Mouse (Mus musculus): ENCODE measurements around the gene Aspscr1. TPM values are rescaled to one million over a fixed set of nuclear protein-coding genes. Genes with fewer than 3 reads are reported as not detected.

The Aspscr1 gene
- polyA plus RNA-seq (2012; ENCODE audit: low replicate concordance): 168 and 366 TPM in 2 replicates

GRCm38 (mm10) chr11:120672687-120673593, at the start of gene Aspscr1:
TSS of gene Aspscr1 (plus strand) at chr11:120672973.

GRCm38 (mm10) chr11:120625152-120625775, 47.5 kb upstream of the Aspscr1 start, which contains the start of gene Sirt7:
TSS of gene Sirt7 (minus strand) at chr11:120625240.

GRCm38 (mm10) chr11:120633520-120634343, 39.0 kb upstream of the Aspscr1 start, which contains the start of gene Mafg:
TSS of gene Mafg (minus strand) at chr11:120633600.

GRCm38 (mm10) chr11:120643601-120643987, 29.2 kb upstream of the Aspscr1 start, which contains the start of gene Pycr1:
TSS of gene Pycr1 (minus strand) at chr11:120643769.

GRCm38 (mm10) chr11:120648001-120648476, 24.7 kb upstream of the Aspscr1 start, which contains the start of gene Myadml2:
TSS of gene Myadml2 (minus strand) at chr11:120648158.

GRCm38 (mm10) chr11:120661076-120661460, 11.7 kb upstream of the Aspscr1 start, which contains the start of gene Notum:
TSS of gene Notum (minus strand) at chr11:120661175.

GRCm38 (mm10) chr11:120713580-120714518, 41.1 kb downstream of the Aspscr1 start, which contains the start of the genes Cenpx and Lrrc45:
TSS of gene Cenpx (minus strand) at chr11:120713738.
TSS of gene Lrrc45 (plus strand) at chr11:120713925.

GRCm38 (mm10) chr11:120721124-120722066, 48.6 kb downstream of the Aspscr1 start, which contains the start of gene Rac3:
TSS of gene Rac3 (plus strand) at chr11:120721470.

GRCm38 (mm10) chr11:120727169-120727527, 54.4 kb downstream of the Aspscr1 start, which contains the start of gene Dcxr:
TSS of gene Dcxr (minus strand) at chr11:120727281.

GRCm38 (mm10) chr11:120731858-120732680, 59.3 kb downstream of the Aspscr1 start, which contains the start of gene Cbr2:
TSS of gene Cbr2 (minus strand) at chr11:120732114.

Other genes with a start within 250 kb of the Aspscr1 start
- 82.3 and 226 TPM in 2 replicates for gene Nploc4, start 235.3 kb upstream of the Aspscr1 start, polyA plus RNA-seq (2012; ENCODE audit: low replicate concordance)
- 0.17 TPM in 1 of 2 replicates, not detected in the other for gene Tspan10, start 230.3 kb upstream of the Aspscr1 start, polyA plus RNA-seq (2012; ENCODE audit: low replicate concordance)
- 0.20 and 0.28 TPM in 2 replicates for gene Pde6g, start 219.5 kb upstream of the Aspscr1 start, polyA plus RNA-seq (2012; ENCODE audit: low replicate concordance)
- 6.7 and 11.8 TPM in 2 replicates for gene Oxld1, start 214.9 kb upstream of the Aspscr1 start, polyA plus RNA-seq (2012; ENCODE audit: low replicate concordance)
- gene Ccdc137, start 214.9 kb upstream of the Aspscr1 start, polyA plus RNA-seq (2012; ENCODE audit: low replicate concordance): 33.7 and 46.9 TPM in 2 replicates
- 9.5 and 17.8 TPM in 2 replicates for gene Arl16, start 205.4 kb upstream of the Aspscr1 start, polyA plus RNA-seq (2012; ENCODE audit: low replicate concordance)
- gene Mrpl12, start 188.4 kb upstream of the Aspscr1 start, polyA plus RNA-seq (2012; ENCODE audit: low replicate concordance): 288 and 518 TPM in 2 replicates
- gene Slc25a10, start 181.1 kb upstream of the Aspscr1 start, polyA plus RNA-seq (2012; ENCODE audit: low replicate concordance): 94.0 and 114 TPM in 2 replicates
- not detected in 2 replicates for gene Gcgr, start 142.3 kb upstream of the Aspscr1 start, polyA plus RNA-seq (2012; ENCODE audit: low replicate concordance)
- gene Mcrip1, start 123.2 kb upstream of the Aspscr1 start, polyA plus RNA-seq (2012; ENCODE audit: low replicate concordance): 63.8 and 96.4 TPM in 2 replicates
- gene Ppp1r27, start 121.8 kb upstream of the Aspscr1 start, polyA plus RNA-seq (2012; ENCODE audit: low replicate concordance): not detected in 2 replicates
- gene P4hb, start 99.7 kb upstream of the Aspscr1 start, polyA plus RNA-seq (2012; ENCODE audit: low replicate concordance): 998 and 1,537 TPM in 2 replicates
- 596 and 1,231 TPM in 2 replicates for gene Arhgdia, start 91.3 kb upstream of the Aspscr1 start, polyA plus RNA-seq (2012; ENCODE audit: low replicate concordance)
- gene Alyref, start 74.6 kb upstream of the Aspscr1 start, polyA plus RNA-seq (2012; ENCODE audit: low replicate concordance): 192 and 295 TPM in 2 replicates
- gene Anapc11, start 74.6 kb upstream of the Aspscr1 start, polyA plus RNA-seq (2012; ENCODE audit: low replicate concordance): 39.8 and 162 TPM in 2 replicates
- gene Npb, start 64.5 kb upstream of the Aspscr1 start, polyA plus RNA-seq (2012; ENCODE audit: low replicate concordance): 2.4 and 7.0 TPM in 2 replicates
- 56.6 and 107 TPM in 2 replicates for gene Pcyt2, start 55.0 kb upstream of the Aspscr1 start, polyA plus RNA-seq (2012; ENCODE audit: low replicate concordance)
- gene Sirt7, start 47.7 kb upstream of the Aspscr1 start, polyA plus RNA-seq (2012; ENCODE audit: low replicate concordance): 147 and 228 TPM in 2 replicates
- 103 and 176 TPM in 2 replicates for gene Mafg, start 39.4 kb upstream of the Aspscr1 start, polyA plus RNA-seq (2012; ENCODE audit: low replicate concordance)
- 2.3 and 2.7 TPM in 2 replicates for gene Pycr1, start 29.2 kb upstream of the Aspscr1 start, polyA plus RNA-seq (2012; ENCODE audit: low replicate concordance)
- not detected in 2 replicates for gene Myadml2, start 24.8 kb upstream of the Aspscr1 start, polyA plus RNA-seq (2012; ENCODE audit: low replicate concordance)
- 0.28 and 0.48 TPM in 2 replicates for gene Notum, start 11.8 kb upstream of the Aspscr1 start, polyA plus RNA-seq (2012; ENCODE audit: low replicate concordance)
- gene Cenpx, start 40.8 kb downstream of the Aspscr1 start, polyA plus RNA-seq (2012; ENCODE audit: low replicate concordance): 33.5 and 180 TPM in 2 replicates
- gene Lrrc45, start 41.0 kb downstream of the Aspscr1 start, polyA plus RNA-seq (2012; ENCODE audit: low replicate concordance): 29.3 and 37.4 TPM in 2 replicates
- gene Rac3, start 48.5 kb downstream of the Aspscr1 start, polyA plus RNA-seq (2012; ENCODE audit: low replicate concordance): 3.6 and 5.3 TPM in 2 replicates
- gene Dcxr, start 54.3 kb downstream of the Aspscr1 start, polyA plus RNA-seq (2012; ENCODE audit: low replicate concordance): 8.7 and 44.1 TPM in 2 replicates
- 2.4 and 4.0 TPM in 2 replicates for gene Cbr2, start 59.1 kb downstream of the Aspscr1 start, polyA plus RNA-seq (2012; ENCODE audit: low replicate concordance)
- 269 and 1,219 TPM in 2 replicates for gene Hmga1b, start 89.8 kb downstream of the Aspscr1 start, polyA plus RNA-seq (2012; ENCODE audit: low replicate concordance)
- gene Rfng, start 111.2 kb downstream of the Aspscr1 start, polyA plus RNA-seq (2012; ENCODE audit: low replicate concordance): 41.1 and 90.1 TPM in 2 replicates
- 35.0 and 37.0 TPM in 2 replicates for gene Gps1, start 111.3 kb downstream of the Aspscr1 start, polyA plus RNA-seq (2012; ENCODE audit: low replicate concordance)
- 123 and 193 TPM in 2 replicates for gene Dus1l, start 123.4 kb downstream of the Aspscr1 start, polyA plus RNA-seq (2012; ENCODE audit: low replicate concordance)
- gene Fasn, start 151.6 kb downstream of the Aspscr1 start, polyA plus RNA-seq (2012; ENCODE audit: low replicate concordance): 69.7 and 289 TPM in 2 replicates